Mouse (Mus musculus) myocyte (in vitro differentiated cells): ENCODE data around the gene Pusl1.

ENCODE experiments used
- MAX ChIP-seq: IDR thresholded peaks from one replicate; pipeline ENCODE4 v1.6.1; 2011; ENCODE audit warnings: low read depth, mild to moderate bottlenecking, control low read depth
- MYOD1 ChIP-seq, 3 experiments: IDR thresholded peaks; one replicate each; pipeline ENCODE4 v1.6.1; 2011; ENCODE audit warnings: control low read depth in 2 of 3, low read depth in 2 of 3, mild to moderate bottlenecking in 2 of 3, moderate library complexity in 1 of 3; ENCODE audit not compliant: insufficient read length in 2 of 3, control insufficient read depth in 1 of 3
- POLR2A ChIP-seq: IDR thresholded peaks from one replicate; pipeline ENCODE4 v1.6.1; 2011; ENCODE audit warnings: low read depth, mild to moderate bottlenecking, control low read depth, moderate library complexity; ENCODE audit not compliant: insufficient read length
- POLR2AphosphoS2 ChIP-seq: IDR thresholded peaks from one replicate; pipeline ENCODE4 v1.6.1; 2011; ENCODE audit warnings: low read depth, control low read depth; ENCODE audit not compliant: insufficient read length
- TCF12 ChIP-seq: IDR thresholded peaks from one replicate; pipeline ENCODE4 v1.6.1; 2011; ENCODE audit warnings: mild to moderate bottlenecking, control low read depth; ENCODE audit not compliant: poor library complexity, insufficient read depth, severe bottlenecking

- TF ChIP-seq POLR2A (no peak), POLR2AphosphoS2 (no peak), MYOD1 (IDR thresholded peaks at IDR 0.05; ENCODE audit: control insufficient read depth in 1 of 3, insufficient read length in 2 of 3, low read depth in 2 of 3) (no peak), MAX (no peak), TCF12 (no peak)
Observed at GRCm38 (mm10) chr4:155896461-155896860, 4.9 kb upstream of the Pusl1 start.
